Mouse (Mus musculus): ENCODE measurements at regions not wholly inside any gene's neighbourhood (a gene's known extent, or its start where the extent isn't known, plus 50 kb on each side); places are given as distances from the start of the nearest gene placed in this dataset.

GRCm38 (mm10) chr2:128365004-128365403 lies 226.0 kb upstream of the Spdye4c start:
- TF ChIP-seq CTCF (IDR thresholded peaks at IDR 0.05; ENCODE audit: low read depth, low read length): no peak
- TF ChIP-seq POLR2A (IDR thresholded peaks at IDR 0.05; ENCODE audit: extremely low read depth, insufficient read depth, low read length): no peak
